Mouse (Mus musculus): ENCODE data around the gene Pmm2. TPM values are rescaled to one million over a fixed set of nuclear protein-coding genes. Genes with fewer than 3 reads are reported as not detected.

The Pmm2 gene
- total and polyA plus RNA-seq, 2 experiments from 2014 or later = 26.8 to 36.6 TPM

- Histone ChIP-seq H3K9ac (replicated peaks; ENCODE audit: low read depth, low read length) (no peak overlapping the region), H3K4me2 (ENCODE audit: low read depth, low read length) (no peak overlapping the region), H3K27ac (ENCODE audit: low read depth) (no peak overlapping the region), H3K4me3 (ENCODE audit: low read depth, low read length) (no peak overlapping the region), H3K9me3 (replicated peaks; ENCODE audit: control insufficient read depth, low read length) (no peaks in the 10 kb centered on the region), H3K4me1 (ENCODE audit: control insufficient read depth, insufficient read depth) (no peaks in the 10 kb centered on the region), H3K27me3 (ENCODE audit: control insufficient read depth, insufficient read depth, low read length) (no peaks in the 10 kb centered on the region), H3K36me3 (replicated peaks; ENCODE audit: control insufficient read depth, insufficient read depth, low read length) (peaks cover 74% of the 10 kb centered on the region)
- no peak for ATAC-seq (ENCODE audit: insufficient read depth, low read depth)
- TF ChIP-seq EP300 (IDR thresholded peaks at IDR 0.05; ENCODE audit: low read depth) (no peak), CTCF (IDR thresholded peaks at IDR 0.05; ENCODE audit: low read depth) (no peak)
- 74% methylated on average over 2 of the region's 2 CpGs for WGBS
- DNase-seq (ENCODE audit: low spot score) = no peak
These were observed 18.8 kb downstream of the Pmm2 start for GRCm38 (mm10) chr16:8656256-8656655.

GRCm38 (mm10) chr16:8658349-8658748 is 20.9 kb downstream of the Pmm2 start:
- Histone ChIP-seq H3K4me1 (ENCODE audit: control insufficient read depth, insufficient read depth) (no peaks in the 10 kb centered on the region), H3K4me3 (ENCODE audit: low read depth, low read length) (no peak overlapping the region), H3K4me2 (ENCODE audit: low read depth, low read length) (no peak overlapping the region), H3K27ac (ENCODE audit: low read depth) (no peak overlapping the region), H3K9me3 (replicated peaks; ENCODE audit: control insufficient read depth, low read length) (no peaks in the 10 kb centered on the region), H3K27me3 (ENCODE audit: control insufficient read depth, insufficient read depth, low read length) (no peaks in the 10 kb centered on the region), H3K36me3 (replicated peaks; ENCODE audit: control insufficient read depth, insufficient read depth, low read length) (peaks cover 69% of the 10 kb centered on the region), H3K9ac (replicated peaks; ENCODE audit: low read depth, low read length) (no peak overlapping the region)
- 72% methylated on average over 4 of the region's 4 CpGs for WGBS
- TF ChIP-seq CTCF (IDR thresholded peaks at IDR 0.05; ENCODE audit: low read depth) = no peak
- TF ChIP-seq EP300 (IDR thresholded peaks at IDR 0.05; ENCODE audit: low read depth) = no peak
- DNase-seq (ENCODE audit: low spot score) = no peak
- ATAC-seq (ENCODE audit: insufficient read depth, low read depth) = no peak

- H3K4me3 ChIP-seq (ENCODE audit: low read depth, low read length) = no peak overlapping the region
- no peak for ATAC-seq (ENCODE audit: insufficient read depth, low read depth)
- WGBS = 91% methylated on average over 4 of the region's 4 CpGs
- no peak overlapping the region for H3K9ac ChIP-seq (replicated peaks; ENCODE audit: low read depth, low read length)
- TF ChIP-seq CTCF (IDR thresholded peaks at IDR 0.05; ENCODE audit: low read depth) = no peak
- no peak for TF ChIP-seq EP300 (IDR thresholded peaks at IDR 0.05; ENCODE audit: low read depth)
- H3K9me3 ChIP-seq (replicated peaks; ENCODE audit: control insufficient read depth, low read length) = no peaks in the 10 kb centered on the region
- no peaks in the 10 kb centered on the region for H3K4me1 ChIP-seq (ENCODE audit: control insufficient read depth, insufficient read depth)
- DNase-seq (ENCODE audit: low spot score) = no peak
- no peaks in the 10 kb centered on the region for H3K27me3 ChIP-seq (ENCODE audit: control insufficient read depth, insufficient read depth, low read length)
- peaks cover 65% of the 10 kb centered on the region for H3K36me3 ChIP-seq (replicated peaks; ENCODE audit: control insufficient read depth, insufficient read depth, low read length)
- no peak overlapping the region for H3K27ac ChIP-seq (ENCODE audit: low read depth)
- no peak overlapping the region for H3K4me2 ChIP-seq (ENCODE audit: low read depth, low read length)
These were observed 21.3 kb downstream of the Pmm2 start for GRCm38 (mm10) chr16:8658764-8659163.

GRCm38 (mm10) chr16:8663022-8663421 is 25.5 kb downstream of the Pmm2 start:
- H3K36me3 ChIP-seq (replicated peaks; ENCODE audit: control insufficient read depth, insufficient read depth, low read length) = peaks cover 34% of the 10 kb centered on the region
- WGBS = 71% methylated on average over 2 of the region's 2 CpGs
- H3K27ac ChIP-seq (ENCODE audit: low read depth) = peak overlapping the region; percentile 60
- TF ChIP-seq EP300 (IDR thresholded peaks at IDR 0.05; ENCODE audit: low read depth) = no peak
- no peak for TF ChIP-seq CTCF (IDR thresholded peaks at IDR 0.05; ENCODE audit: low read depth)
- H3K4me1 ChIP-seq (ENCODE audit: control insufficient read depth, insufficient read depth) = peaks cover 23% of the 10 kb centered on the region
- ATAC-seq (ENCODE audit: insufficient read depth, low read depth) (no peak), DNase-seq (ENCODE audit: low spot score) (no peak)
- no peak overlapping the region for H3K4me3 ChIP-seq (ENCODE audit: low read depth, low read length)
- no peaks in the 10 kb centered on the region for H3K27me3 ChIP-seq (ENCODE audit: control insufficient read depth, insufficient read depth, low read length)
- no peak overlapping the region for H3K4me2 ChIP-seq (ENCODE audit: low read depth, low read length)
- H3K9ac ChIP-seq (replicated peaks; ENCODE audit: low read depth, low read length) = no peak overlapping the region
- no peaks in the 10 kb centered on the region for H3K9me3 ChIP-seq (replicated peaks; ENCODE audit: control insufficient read depth, low read length)

GRCm38 (mm10) chr16:8663606-8664539 is 26.4 kb downstream of the Pmm2 start:
- peaks cover 34% of the 10 kb centered on the region for H3K36me3 ChIP-seq (replicated peaks; ENCODE audit: control insufficient read depth, insufficient read depth, low read length)
- DNase-seq (ENCODE audit: low spot score) = no peak
- no peak overlapping the region for H3K9ac ChIP-seq (replicated peaks; ENCODE audit: low read depth, low read length)
- TF ChIP-seq EP300 (IDR thresholded peaks at IDR 0.05; ENCODE audit: low read depth) (no peak), CTCF (IDR thresholded peaks at IDR 0.05; ENCODE audit: low read depth) (no peak)
- H3K27ac ChIP-seq (ENCODE audit: low read depth) = peak overlapping the region; percentile 60
- H3K4me2 ChIP-seq (ENCODE audit: low read depth, low read length) = no peak overlapping the region
- peaks cover 31% of the 10 kb centered on the region for H3K4me1 ChIP-seq (ENCODE audit: control insufficient read depth, insufficient read depth)
- ATAC-seq (ENCODE audit: insufficient read depth, low read depth) = no peak
- no peak overlapping the region for H3K4me3 ChIP-seq (ENCODE audit: low read depth, low read length)
- H3K27me3 ChIP-seq (ENCODE audit: control insufficient read depth, insufficient read depth, low read length) = no peaks in the 10 kb centered on the region
- H3K9me3 ChIP-seq (replicated peaks; ENCODE audit: control insufficient read depth, low read length) = no peaks in the 10 kb centered on the region
- WGBS = 82% methylated on average over 24 of the region's 24 CpGs
